Mouse (Mus musculus) monocyte, adult 5-6 weeks (primary cell): ENCODE results near the gene Plekha4. TPM values are rescaled to one million over a fixed set of nuclear protein-coding genes. Genes with fewer than 3 reads are reported as not detected.
"Not testable (repeated sequence)": the region's sequence is repeated elsewhere in the genome, so short reads cannot be mapped to it uniquely, and the experiment has no call there.

ENCODE experiments used
- ATAC-seq: fragments of 153-309, 156-312 bp; replicated peaks from 2 replicates; pipeline ENCODE4 v1.8.0; 2017; ENCODE audit warnings: mild to moderate bottlenecking; ENCODE audit not compliant: low TSS enrichment, insufficient number of reproducible peaks, severe bottlenecking, poor library complexity, low FRiP score
- total RNA-seq: library from RNA; stranded (forward); fragments of 200-1000, 200-491, 200-594 nt; gene quantifications from 3 replicates; pipeline ENCODE4 v1.2.3, GENCODE M21; 2017

The Plekha4 gene
- 0.10 TPM in 1 of 3 replicates, not detected in the others for total RNA-seq

DNA sequence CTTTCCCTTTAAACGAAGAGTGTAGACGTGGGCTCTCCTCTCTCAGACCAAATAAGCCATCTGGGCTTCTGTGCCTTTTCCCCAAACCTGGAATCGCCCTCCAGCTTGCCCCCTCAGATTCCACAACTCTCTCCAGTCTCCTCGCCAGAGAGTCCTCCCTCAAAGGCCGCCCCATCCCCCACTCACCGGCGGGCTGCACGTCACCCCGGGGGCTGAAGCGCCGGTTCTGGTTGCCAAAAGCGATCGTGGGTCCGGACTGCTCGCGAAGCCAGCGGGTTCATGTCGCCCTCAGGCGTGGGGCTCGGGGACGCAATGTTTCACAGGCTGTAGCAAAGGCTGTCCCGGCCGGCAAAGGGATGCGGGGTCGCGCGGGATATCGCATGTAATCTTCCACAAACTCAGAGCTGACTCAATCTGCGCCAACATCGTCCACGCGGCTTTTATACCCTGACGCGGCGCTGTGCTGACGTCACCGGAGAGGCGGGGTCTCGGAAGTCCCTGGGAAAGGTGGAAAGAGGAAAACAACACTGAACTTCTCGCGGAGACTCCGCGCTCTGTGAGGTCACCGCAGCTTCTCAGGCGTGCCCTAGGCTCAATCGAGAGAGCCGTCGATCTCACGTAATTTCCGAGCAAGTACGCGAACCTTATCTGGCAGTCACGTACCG lies at the start of gene Plekha4, which contains the start of gene Ppp1r15a:
Gene Plekha4 (plus strand): TSS at position 522 of the 665 bp plus-strand sequence.
Gene Ppp1r15a (minus strand): TSS at position 460 of the 665 bp plus-strand sequence.
- peak; percentile 93 for ATAC-seq

GRCm38 (mm10) chr7:45476453-45476852 lies 49.7 kb upstream of the Plekha4 start:
- no peak for ATAC-seq

GRCm38 (mm10) chr7:45477003-45477402 lies 49.1 kb upstream of the Plekha4 start:
- ATAC-seq = peak; percentile 63

GRCm38 (mm10) chr7:45478774-45479173 lies 47.4 kb upstream of the Plekha4 start:
- ATAC-seq = no peak; the same call in 1 of the 2 replicates

DNA sequence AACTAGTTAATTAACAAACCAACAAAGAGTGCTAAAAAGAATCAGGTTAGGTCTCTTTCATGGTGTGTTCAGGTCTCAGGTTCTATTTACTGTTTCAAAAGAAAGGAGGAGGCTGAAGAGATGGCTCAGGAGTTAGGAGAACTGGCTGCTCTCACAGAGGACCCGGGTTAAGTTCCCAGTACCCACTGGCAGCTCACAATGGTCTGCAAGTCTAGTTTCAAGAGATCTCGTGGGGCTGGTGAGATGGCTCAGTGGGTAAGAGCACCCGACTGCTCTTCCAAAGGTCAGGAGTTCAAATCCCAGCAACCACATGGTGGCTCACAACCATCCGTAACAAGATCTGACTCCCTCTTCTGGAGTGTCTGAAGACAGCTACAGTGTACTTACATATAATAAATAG lies 45.8 kb upstream of the Plekha4 start:
- not testable (repeated sequence) for ATAC-seq

- peak; percentile 87 for ATAC-seq
Observed at GRCm38 (mm10) chr7:45481374-45481927, 44.7 kb upstream of the Plekha4 start, which contains the start of gene Tulp2. TSS of gene Tulp2 (plus strand) at chr7:45481877.

GRCm38 (mm10) chr7:45482166-45482565 lies 44.0 kb upstream of the Plekha4 start:
- ATAC-seq = no peak

- not testable (repeated sequence) for ATAC-seq
Observed at GRCm38 (mm10) chr7:45484985-45485384, 41.1 kb upstream of the Plekha4 start.

DNA sequence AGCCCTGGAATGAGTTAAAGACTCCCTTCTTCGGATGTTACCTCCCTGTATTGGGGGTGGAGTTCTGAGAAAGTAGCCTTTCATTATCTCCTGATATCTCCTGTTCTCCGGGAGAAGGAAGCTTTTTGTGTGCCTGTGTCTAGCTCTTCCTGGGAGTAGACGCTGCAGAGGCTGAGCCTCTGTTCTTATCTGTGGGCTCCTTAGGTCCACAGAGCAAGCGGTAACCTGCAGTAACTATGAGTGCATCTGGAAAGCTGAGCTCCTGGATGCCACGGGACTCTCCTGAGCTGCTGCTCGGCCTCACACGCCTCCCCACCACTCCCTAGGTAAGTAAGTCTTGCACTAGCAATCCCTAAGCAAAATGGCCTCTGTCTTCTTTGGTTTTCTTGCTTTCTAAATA lies 40.0 kb upstream of the Plekha4 start:
- no peak for ATAC-seq

DNA sequence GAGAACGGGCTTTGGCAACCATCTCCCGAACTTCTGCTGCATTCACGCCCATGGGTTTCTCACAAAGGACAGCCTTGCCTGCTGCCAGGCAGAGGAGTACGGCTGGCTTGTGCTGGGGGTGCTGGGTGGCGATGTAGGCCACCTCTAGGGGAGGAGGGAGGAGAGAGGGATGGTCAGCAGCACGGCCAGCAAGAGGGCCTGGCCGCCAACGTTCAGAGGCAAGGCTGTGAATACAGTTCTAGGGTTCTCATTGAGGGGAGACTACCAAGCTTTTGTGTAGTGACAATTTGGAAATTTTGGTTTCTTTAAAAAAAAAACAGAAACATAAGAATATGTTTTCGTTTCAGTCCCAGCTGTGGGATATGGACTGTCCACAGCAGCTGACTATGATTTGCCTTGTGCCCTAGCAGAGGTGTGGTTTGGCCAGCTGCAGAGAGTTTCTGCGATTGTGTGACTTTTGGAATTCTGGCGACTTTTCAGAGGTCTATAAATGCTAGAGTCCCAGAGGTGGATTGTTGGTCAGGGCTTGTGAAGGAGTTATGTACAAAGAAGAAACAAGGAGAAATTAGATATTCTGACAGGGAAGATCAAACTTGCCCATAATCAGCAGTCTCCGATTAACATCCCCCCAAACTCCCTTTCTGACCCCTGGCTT lies 39.2 kb upstream of the Plekha4 start, which contains the start of gene Gm45808:
Gene Gm45808 (minus strand): TSS at position 51 of the 655 bp plus-strand sequence.
- no peak for ATAC-seq

DNA sequence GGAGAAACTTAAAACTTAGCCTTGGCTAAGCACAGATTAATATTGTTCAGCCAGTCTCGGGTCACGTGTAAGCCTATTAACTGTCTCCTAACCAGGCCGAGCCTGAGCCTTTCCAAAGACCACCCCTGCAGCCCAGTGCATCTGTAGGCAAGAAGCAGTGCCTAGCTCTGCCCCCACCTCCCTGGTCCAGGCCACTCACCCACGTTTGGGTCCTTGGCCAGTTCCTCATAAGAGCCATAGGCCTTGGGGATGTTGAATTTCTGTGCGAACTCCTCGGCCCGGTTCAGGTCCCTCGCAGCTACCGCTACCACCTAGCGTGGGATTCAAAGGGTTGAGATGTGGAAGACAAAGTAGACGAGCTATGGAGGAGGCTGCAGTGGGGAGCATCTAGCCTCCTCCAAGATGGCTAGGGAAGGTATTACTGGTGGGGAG lies 38.3 kb upstream of the Plekha4 start:
- ATAC-seq = no peak

DNA sequence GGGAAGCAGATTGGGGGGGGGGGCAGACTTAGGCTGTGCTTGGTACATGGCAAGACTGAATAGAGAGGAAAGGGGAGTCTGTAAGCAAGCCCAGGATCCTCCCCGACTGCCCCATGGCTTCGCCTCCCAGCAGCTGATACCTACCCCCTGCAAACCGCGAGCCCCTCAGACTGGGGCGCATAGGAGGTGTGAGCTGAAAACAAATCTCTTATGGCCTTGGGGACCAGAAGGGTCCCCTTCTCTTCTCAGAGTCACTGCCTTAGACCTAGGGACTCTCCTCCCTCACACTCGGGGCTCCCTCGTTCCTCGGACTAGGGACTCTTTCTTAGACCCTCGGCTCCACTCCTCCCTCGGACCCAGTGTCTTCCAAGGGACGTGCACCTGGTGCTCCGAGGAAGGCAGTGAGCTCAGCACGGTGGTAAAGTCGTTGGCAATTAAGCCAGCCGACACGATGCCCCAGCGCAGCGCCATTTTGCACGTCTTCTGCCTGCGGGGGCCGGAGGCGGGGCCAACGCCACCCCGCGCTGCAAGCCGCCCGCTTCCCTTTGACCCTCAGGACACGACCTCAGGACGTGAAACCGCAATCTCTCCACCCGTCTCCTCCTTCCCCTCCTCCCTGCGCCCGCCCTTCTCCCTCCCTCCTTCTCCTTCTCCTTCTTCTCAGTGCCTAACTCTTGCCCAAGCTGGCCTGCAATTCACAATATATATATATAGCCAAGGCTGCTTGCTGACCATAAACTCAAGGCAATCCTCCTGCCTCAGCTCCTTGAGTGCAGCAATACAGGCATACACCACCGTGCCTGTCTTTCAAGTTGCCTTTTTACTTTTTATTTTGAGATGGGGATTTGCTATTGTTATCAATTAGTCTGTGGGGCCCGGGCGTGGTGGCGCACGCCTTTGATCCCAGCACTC lies 37.6 kb upstream of the Plekha4 start, which contains the start of gene Dhdh:
Gene Dhdh (minus strand): TSS at position 513 of the 912 bp plus-strand sequence.
- ATAC-seq = peak; percentile 91

GRCm38 (mm10) chr7:45489578-45489977 lies 36.6 kb upstream of the Plekha4 start:
- no peak for ATAC-seq

- no peak for ATAC-seq
Observed at GRCm38 (mm10) chr7:45490822-45491221, 35.3 kb upstream of the Plekha4 start.

- no peak for ATAC-seq
Observed at GRCm38 (mm10) chr7:45491264-45491663, 34.9 kb upstream of the Plekha4 start.

GRCm38 (mm10) chr7:45492225-45492844 lies 33.8 kb upstream of the Plekha4 start:
- ATAC-seq = no peak

- ATAC-seq = no peak
Observed at GRCm38 (mm10) chr7:45492951-45493350, 33.2 kb upstream of the Plekha4 start.

DNA sequence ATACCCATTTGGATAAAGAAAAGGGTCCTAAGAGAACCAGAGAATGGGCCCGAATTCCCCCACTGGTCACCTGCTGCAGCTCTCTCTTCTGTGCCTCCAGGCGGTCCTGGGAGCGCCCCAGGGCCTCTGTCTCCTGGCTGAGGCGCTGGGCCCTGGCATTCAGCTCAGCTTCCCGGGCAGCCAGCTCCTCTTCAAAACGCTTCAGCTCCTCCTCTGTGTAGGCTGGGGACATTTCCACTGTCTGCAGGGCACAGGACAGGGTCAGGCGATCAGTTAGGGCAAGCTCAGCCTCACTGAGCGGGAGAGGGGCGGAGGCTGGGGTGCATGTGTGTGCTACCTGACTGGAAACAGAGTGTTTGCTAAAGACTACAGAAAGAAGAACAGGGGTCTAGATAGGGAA lies 31.6 kb upstream of the Plekha4 start:
- no peak for ATAC-seq
